Comparison of ENCODE assay signal across 8 mouse cellular contexts in the genomic region with DNA sequence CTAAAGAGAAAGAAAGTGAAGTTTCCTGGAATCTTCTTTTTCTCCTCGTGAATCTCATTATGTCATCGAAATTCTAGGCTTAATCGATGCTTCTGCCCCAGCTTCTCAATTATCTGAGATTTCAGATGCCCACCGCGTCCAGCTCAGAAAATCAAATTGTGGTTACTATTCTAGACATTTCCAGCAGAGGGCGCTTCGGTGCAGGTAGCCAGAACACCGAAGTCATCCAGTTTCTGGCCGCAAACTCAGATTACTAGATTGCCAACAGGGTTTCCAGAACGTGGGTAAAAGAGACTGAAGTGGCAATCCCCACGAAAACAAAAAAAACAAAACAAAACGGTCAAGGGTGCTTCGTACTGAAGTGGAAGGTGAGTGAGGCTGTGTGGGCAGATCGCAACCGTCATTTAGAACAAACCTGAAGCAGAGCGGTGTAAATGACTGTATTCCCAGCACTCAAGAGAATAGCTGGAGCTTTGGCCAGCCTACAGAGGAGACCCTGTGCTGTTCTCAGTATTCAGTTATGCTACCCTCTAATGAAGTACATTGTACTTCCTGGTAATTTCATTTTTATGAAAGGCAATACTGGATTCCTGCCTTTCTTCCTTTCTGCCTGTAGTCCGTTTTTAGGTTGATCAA.
DNase-seq lines count a peak whose midpoint lies in the region; ATAC-seq and TF ChIP-seq lines count a peak whose summit lies in the region.

No protein-coding gene starts in this region.

- peak overlapping the region; percentile 10; the same call in 1 of the 2 replicates for H3K4me3 ChIP-seq in heart, embryonic 10.5 days
- no peak overlapping the region for H3K4me3 ChIP-seq in forebrain, embryonic 11.5 days (ENCODE audit: low read depth, low read length)
- no peak overlapping the region for H3K4me3 ChIP-seq in midbrain, postnatal 0 days (ENCODE audit: low read depth, low read length)
- H3K4me3 ChIP-seq in stomach, embryonic 14.5 days (ENCODE audit: low read depth, low read length), result no peak overlapping the region

- H3K9ac ChIP-seq in forebrain, embryonic 11.5 days (ENCODE audit: low read length), result no peak overlapping the region
- H3K9ac ChIP-seq in midbrain, postnatal 0 days (replicated peaks; ENCODE audit: low read length, poor library complexity, severe bottlenecking), result no peak overlapping the region
- H3K9ac ChIP-seq in stomach, embryonic 14.5 days (replicated peaks; ENCODE audit: low read depth, low read length), result no peak overlapping the region

- WGBS in heart, embryonic 10.5 days, result 19% methylated on average over 17 of the region's 17 CpGs
- WGBS in forebrain, embryonic 11.5 days, result 24% methylated on average over 17 of the region's 17 CpGs
- 18% methylated on average over 17 of the region's 17 CpGs for WGBS in midbrain, postnatal 0 days
- 18% methylated on average over 17 of the region's 17 CpGs for WGBS in stomach, embryonic 14.5 days

- H3K4me1 ChIP-seq in heart, embryonic 10.5 days, result no peaks in the 10 kb centered on the region
- no peaks in the 10 kb centered on the region for H3K4me1 ChIP-seq in forebrain, embryonic 11.5 days (replicated peaks; ENCODE audit: control insufficient read depth, insufficient read depth, low read length)
- no peaks in the 10 kb centered on the region for H3K4me1 ChIP-seq in midbrain, postnatal 0 days (ENCODE audit: insufficient read depth, low read length)
- no peaks in the 10 kb centered on the region for H3K4me1 ChIP-seq in stomach, embryonic 14.5 days (ENCODE audit: control insufficient read depth, insufficient read depth, low read length)

- no peaks in the 10 kb centered on the region for H3K9me3 ChIP-seq in heart, embryonic 10.5 days
- no peaks in the 10 kb centered on the region for H3K9me3 ChIP-seq in forebrain, embryonic 11.5 days (ENCODE audit: control insufficient read depth, low read length)
- no peaks in the 10 kb centered on the region for H3K9me3 ChIP-seq in midbrain, postnatal 0 days (ENCODE audit: low read length)
- no peaks in the 10 kb centered on the region for H3K9me3 ChIP-seq in stomach, embryonic 14.5 days (ENCODE audit: control insufficient read depth, low read depth, low read length)

- intact Hi-C loops in left cerebral cortex, postnatal 4 days (cut with DNase I), result no loop called here

- ATAC-seq in forebrain, embryonic 11.5 days (replicated peaks; ENCODE audit: low FRiP score), result no peak
- ATAC-seq in midbrain, postnatal 0 days (ENCODE audit: low FRiP score), result no peak
- no peak for ATAC-seq in stomach, embryonic 14.5 days (ENCODE audit: insufficient number of reproducible peaks, insufficient read depth, low FRiP score, low read depth)

- H3K36me3 ChIP-seq in heart, embryonic 10.5 days, result no peaks in the 10 kb centered on the region
- no peaks in the 10 kb centered on the region for H3K36me3 ChIP-seq in forebrain, embryonic 11.5 days (ENCODE audit: control insufficient read depth, insufficient read depth, low read length)
- no peaks in the 10 kb centered on the region for H3K36me3 ChIP-seq in midbrain, postnatal 0 days (ENCODE audit: insufficient read depth, low read length)
- no peaks in the 10 kb centered on the region for H3K36me3 ChIP-seq in stomach, embryonic 14.5 days (ENCODE audit: control insufficient read depth, insufficient read depth, low read length)

- peaks cover 45% of the 10 kb centered on the region for H3K27me3 ChIP-seq in heart, embryonic 10.5 days (ENCODE audit: insufficient read depth, poor library complexity, severe bottlenecking)
- H3K27me3 ChIP-seq in forebrain, embryonic 11.5 days (ENCODE audit: control insufficient read depth, insufficient read depth, low read length), result no peaks in the 10 kb centered on the region
- H3K27me3 ChIP-seq in midbrain, postnatal 0 days (ENCODE audit: insufficient read depth, low read length), result no peaks in the 10 kb centered on the region
- H3K27me3 ChIP-seq in stomach, embryonic 14.5 days (ENCODE audit: control insufficient read depth, insufficient read depth, low read length), result no peaks in the 10 kb centered on the region

- H3K27ac ChIP-seq in heart, embryonic 10.5 days, result no peak overlapping the region
- H3K27ac ChIP-seq in forebrain, embryonic 11.5 days (ENCODE audit: low read depth, low read length), result no peak overlapping the region
- H3K27ac ChIP-seq in midbrain, postnatal 0 days (ENCODE audit: low read depth, low read length), result no peak overlapping the region
- no peak overlapping the region for H3K27ac ChIP-seq in stomach, embryonic 14.5 days (ENCODE audit: low read length)

- no peak overlapping the region for H3K4me2 ChIP-seq in forebrain, embryonic 11.5 days (ENCODE audit: low read depth, low read length, severe bottlenecking)
- 0 out of 2 replicates have a peak overlapping the region, but pooled peaks have one; percentile 20 for H3K4me2 ChIP-seq in midbrain, postnatal 0 days (ENCODE audit: low read depth, low read length, poor library complexity, severe bottlenecking)
- peak overlapping the region; percentile 21 for H3K4me2 ChIP-seq in stomach, embryonic 14.5 days (replicated peaks; ENCODE audit: low read depth, low read length)

- DNase-seq in heart, embryonic 10.5 days (ENCODE audit: low spot score), result no peak
- no peak for DNase-seq in heart, adult 8-10 months (ENCODE audit: low spot score)
- DNase-seq in c-Kit-positive CD71-positive TER-119-negative erythroid progenitor cells, embryonic 14.5 days (ENCODE audit: low read depth), result peak; percentile 15
- DNase-seq in forebrain, embryonic 11.5 days (ENCODE audit: low spot score), result peak; percentile 67
- peak; percentile 6 for DNase-seq in hindlimb bud, embryonic 11.5 days (ENCODE audit: extremely low spot score, low read depth, low spot score)
- DNase-seq in left cerebral cortex, postnatal 4 days, result peak; percentile 47
- DNase-seq in midbrain, postnatal 0 days (ENCODE audit: low spot score), result peak; percentile 71

- TF ChIP-seq CTCF in midbrain, postnatal 0 days (IDR thresholded peaks at IDR 0.05), result peak; percentile 87

Comparison
In these comparisons a context has a peak if more than half of its experiments do, and no peak if none do; other contexts are left out.
1. DNase-seq: peak in c-Kit-positive CD71-positive TER-119-negative erythroid progenitor cells, embryonic 14.5 days (single experiment), forebrain, embryonic 11.5 days (single experiment), hindlimb bud, embryonic 11.5 days (single experiment), left cerebral cortex, postnatal 4 days (single experiment) and midbrain, postnatal 0 days (single experiment); none in heart, embryonic 10.5 days (single experiment) and heart, adult 8-10 months (single experiment).